Mouse (Mus musculus): Measurements from ENCODE around the gene Nynrin. TPM values are rescaled to one million over a fixed set of nuclear protein-coding genes. Genes with fewer than 3 reads are reported as not detected.

The Nynrin gene
- polyA plus RNA-seq, 1 experiment, result 0.41 TPM

GRCm38 (mm10) chr14:55824001-55824480 lies 29.8 kb upstream of the Nynrin start:
- Histone ChIP-seq H3K4me1 (ENCODE audit: control insufficient read depth, insufficient read depth, low read length) (peaks cover 31% of the 10 kb centered on the region), H3K36me3 (ENCODE audit: control insufficient read depth, insufficient read depth, low read length) (no peaks in the 10 kb centered on the region), H3K27me3 (ENCODE audit: control insufficient read depth, insufficient read depth, low read length) (peaks cover 5% of the 10 kb centered on the region), H3K4me3 (ENCODE audit: control insufficient read depth, low read depth, low read length) (peak overlapping the region; percentile 68), H3K27ac (ENCODE audit: control insufficient read depth, insufficient read depth, low read depth, low read length) (no peak overlapping the region; the same call in 1 of the 2 replicates)
- TF ChIP-seq POLR2A (IDR thresholded peaks at IDR 0.05; ENCODE audit: control insufficient read depth, low read depth, low read length), result no peak
- TF ChIP-seq CTCF (IDR thresholded peaks at IDR 0.05; ENCODE audit: control insufficient read depth, insufficient read depth, insufficient replicate concordance, low read depth, low read length), result no peak

GRCm38 (mm10) chr14:55824481-55825215 lies 29.2 kb upstream of the Nynrin start:
- TF ChIP-seq POLR2A (IDR thresholded peaks at IDR 0.05; ENCODE audit: control insufficient read depth, low read depth, low read length), result no peak
- no peak for TF ChIP-seq CTCF (IDR thresholded peaks at IDR 0.05; ENCODE audit: control insufficient read depth, insufficient read depth, insufficient replicate concordance, low read depth, low read length)
- peaks cover 31% of the 10 kb centered on the region for H3K4me1 ChIP-seq (ENCODE audit: control insufficient read depth, insufficient read depth, low read length)

GRCm38 (mm10) chr14:55825216-55826051 lies 28.4 kb upstream of the Nynrin start:
- Histone ChIP-seq H3K36me3 (ENCODE audit: control insufficient read depth, insufficient read depth, low read length) (no peaks in the 10 kb centered on the region), H3K27ac (ENCODE audit: control insufficient read depth, insufficient read depth, low read depth, low read length) (no peak overlapping the region), H3K4me1 (ENCODE audit: control insufficient read depth, insufficient read depth, low read length) (peaks cover 35% of the 10 kb centered on the region), H3K27me3 (ENCODE audit: control insufficient read depth, insufficient read depth, low read length) (peaks cover 5% of the 10 kb centered on the region), H3K4me3 (ENCODE audit: control insufficient read depth, low read depth, low read length) (peak overlapping the region; percentile 64)
- TF ChIP-seq CTCF (IDR thresholded peaks at IDR 0.05; ENCODE audit: control insufficient read depth, insufficient read depth, insufficient replicate concordance, low read depth, low read length) (no peak), POLR2A (IDR thresholded peaks at IDR 0.05; ENCODE audit: control insufficient read depth, low read depth, low read length) (no peak)

More at GRCm38 (mm10) chr14:55824481-55825215, 29.2 kb upstream of the Nynrin start:
- Histone ChIP-seq H3K4me3 (ENCODE audit: control insufficient read depth, low read depth, low read length) (peak overlapping the region; percentile 64), H3K27ac (ENCODE audit: control insufficient read depth, insufficient read depth, low read depth, low read length) (no peak overlapping the region), H3K27me3 (ENCODE audit: control insufficient read depth, insufficient read depth, low read length) (peaks cover 5% of the 10 kb centered on the region), H3K36me3 (ENCODE audit: control insufficient read depth, insufficient read depth, low read length) (no peaks in the 10 kb centered on the region)

GRCm38 (mm10) chr14:55826142-55826541 lies 27.7 kb upstream of the Nynrin start:
- peak overlapping the region; percentile 34 for H3K4me3 ChIP-seq (ENCODE audit: control insufficient read depth, low read depth, low read length)
- peaks cover 36% of the 10 kb centered on the region for H3K4me1 ChIP-seq (ENCODE audit: control insufficient read depth, insufficient read depth, low read length)
- TF ChIP-seq CTCF (IDR thresholded peaks at IDR 0.05; ENCODE audit: control insufficient read depth, insufficient read depth, insufficient replicate concordance, low read depth, low read length), result no peak
- TF ChIP-seq POLR2A (IDR thresholded peaks at IDR 0.05; ENCODE audit: control insufficient read depth, low read depth, low read length), result no peak
- no peak overlapping the region for H3K27ac ChIP-seq (ENCODE audit: control insufficient read depth, insufficient read depth, low read depth, low read length)
- H3K27me3 ChIP-seq (ENCODE audit: control insufficient read depth, insufficient read depth, low read length), result peaks cover 5% of the 10 kb centered on the region
- no peaks in the 10 kb centered on the region for H3K36me3 ChIP-seq (ENCODE audit: control insufficient read depth, insufficient read depth, low read length)

GRCm38 (mm10) chr14:55826551-55827340 lies 27.1 kb upstream of the Nynrin start:
- peaks cover 36% of the 10 kb centered on the region for H3K4me1 ChIP-seq (ENCODE audit: control insufficient read depth, insufficient read depth, low read length)

GRCm38 (mm10) chr14:55828716-55829263 lies 25.0 kb upstream of the Nynrin start:
- peaks cover 5% of the 10 kb centered on the region for H3K27me3 ChIP-seq (ENCODE audit: control insufficient read depth, insufficient read depth, low read length)
- TF ChIP-seq POLR2A (IDR thresholded peaks at IDR 0.05; ENCODE audit: control insufficient read depth, low read depth, low read length) (no peak), CTCF (IDR thresholded peaks at IDR 0.05; ENCODE audit: control insufficient read depth, insufficient read depth, insufficient replicate concordance, low read depth, low read length) (no peak)
- no peak overlapping the region for H3K4me3 ChIP-seq (ENCODE audit: control insufficient read depth, low read depth, low read length)
- no peak overlapping the region for H3K27ac ChIP-seq (ENCODE audit: control insufficient read depth, insufficient read depth, low read depth, low read length)
- peaks cover 24% of the 10 kb centered on the region for H3K4me1 ChIP-seq (ENCODE audit: control insufficient read depth, insufficient read depth, low read length)
- no peaks in the 10 kb centered on the region for H3K36me3 ChIP-seq (ENCODE audit: control insufficient read depth, insufficient read depth, low read length)

More at GRCm38 (mm10) chr14:55826551-55827340, 27.1 kb upstream of the Nynrin start:
- Histone ChIP-seq H3K27me3 (ENCODE audit: control insufficient read depth, insufficient read depth, low read length) (peaks cover 5% of the 10 kb centered on the region), H3K36me3 (ENCODE audit: control insufficient read depth, insufficient read depth, low read length) (no peaks in the 10 kb centered on the region), H3K27ac (ENCODE audit: control insufficient read depth, insufficient read depth, low read depth, low read length) (no peak overlapping the region), H3K4me3 (ENCODE audit: control insufficient read depth, low read depth, low read length) (peak overlapping the region; percentile 34)
- no peak for TF ChIP-seq POLR2A (IDR thresholded peaks at IDR 0.05; ENCODE audit: control insufficient read depth, low read depth, low read length)
- TF ChIP-seq CTCF (IDR thresholded peaks at IDR 0.05; ENCODE audit: control insufficient read depth, insufficient read depth, insufficient replicate concordance, low read depth, low read length), result no peak
